Mouse (Mus musculus) heart, postnatal 0 days (tissue): ENCODE data around the gene Jsrp1.

Source experiments
- CTCF ChIP-seq: IDR thresholded peaks from 2 replicates; pipeline ENCODE4 v1.5.1; 2016; ENCODE audit warnings: antibody characterized with exemption, control low read depth, low read depth
- EP300 ChIP-seq: IDR thresholded peaks from 2 replicates; pipeline ENCODE4 v1.6.1; 2016; ENCODE audit warnings: antibody characterized with exemption, low read depth

- TF ChIP-seq CTCF (no peak), EP300 (no peak)
These were observed 10.7 kb upstream of the Jsrp1 start for GRCm38 (mm10) chr10:80823847-80824643.
